11 mouse cellular contexts compared by ENCODE assay signal in genomic region chr3:51713233-51713632, GRCm38 (mm10). TPM values are rescaled to one million over a fixed set of nuclear protein-coding genes. Genes with fewer than 3 reads are reported as not detected.
A peak's percentile ranks its signal among the peaks of the same experiment; 100 is the strongest.
DNase-seq lines count a peak whose midpoint lies in the region; ATAC-seq and TF ChIP-seq lines count a peak whose summit lies in the region.
"Had no signal": no experiment of that assay in that cellular context is flagged by ENCODE, and none has a peak within 500 bp of the region (broad histone marks: within the 10 kb centered on the region; RNA-seq: fewer than 3 reads in every experiment).

No protein-coding gene starts in this region.

- no peaks in the 10 kb centered on the region for H3K27me3 ChIP-seq in heart, embryonic 13.5 days (replicated peaks)
- no peaks in the 10 kb centered on the region for H3K27me3 ChIP-seq in lung, embryonic 15.5 days
- no peaks in the 10 kb centered on the region for H3K27me3 ChIP-seq in embryonic facial prominence, embryonic 13.5 days
- no peaks in the 10 kb centered on the region for H3K27me3 ChIP-seq in midbrain, embryonic 12.5 days

- no peak for TF ChIP-seq POLR2A in lung, adult 2 months (IDR thresholded peaks at IDR 0.05; ENCODE audit: borderline replicate concordance, extremely low read depth, low read depth, low read length)

- H3K4me3 ChIP-seq in heart, embryonic 13.5 days, result no peak overlapping the region
- H3K4me3 ChIP-seq in lung, embryonic 15.5 days, result no peak overlapping the region
- no peak overlapping the region for H3K4me3 ChIP-seq in lung, adult 2 months (replicated peaks; ENCODE audit: extremely low read depth, low read depth, low read length)
- no peak overlapping the region for H3K4me3 ChIP-seq in embryonic facial prominence, embryonic 13.5 days
- H3K4me3 ChIP-seq in midbrain, embryonic 12.5 days, result no peak overlapping the region

- 15% methylated on average over 8 of the region's 8 CpGs for WGBS in heart, embryonic 13.5 days
- 15% methylated on average over 8 of the region's 8 CpGs for WGBS in lung, embryonic 15.5 days
- whole genome bisulfite sequencing in lung, adult 2 months, result 37% methylated on average over 8 of the region's 8 CpGs
- 10% methylated on average over 8 of the region's 8 CpGs for WGBS in embryonic facial prominence, embryonic 13.5 days
- WGBS in midbrain, embryonic 12.5 days, result 12% methylated on average over 8 of the region's 8 CpGs

- no peak for TF ChIP-seq CTCF in lung, adult 2 months (IDR thresholded peaks at IDR 0.05; ENCODE audit: insufficient read depth, low read length)

- H3K36me3 ChIP-seq in heart, embryonic 13.5 days, result no peaks in the 10 kb centered on the region
- no peaks in the 10 kb centered on the region for H3K36me3 ChIP-seq in lung, embryonic 15.5 days
- no peaks in the 10 kb centered on the region for H3K36me3 ChIP-seq in embryonic facial prominence, embryonic 13.5 days
- H3K36me3 ChIP-seq in midbrain, embryonic 12.5 days, result no peaks in the 10 kb centered on the region

- peaks cover 71% of the 10 kb centered on the region for H3K4me1 ChIP-seq in heart, embryonic 13.5 days
- peaks cover 51% of the 10 kb centered on the region for H3K4me1 ChIP-seq in lung, embryonic 15.5 days
- peaks cover 7% of the 10 kb centered on the region for H3K4me1 ChIP-seq in lung, adult 2 months (ENCODE audit: control insufficient read depth, insufficient read depth, low read length)
- H3K4me1 ChIP-seq in embryonic facial prominence, embryonic 13.5 days, result peaks cover 31% of the 10 kb centered on the region
- peaks cover 22% of the 10 kb centered on the region for H3K4me1 ChIP-seq in midbrain, embryonic 12.5 days

- peak overlapping the region; percentile 28; the same call in 1 of the 2 replicates for H3K4me2 ChIP-seq in heart, embryonic 13.5 days
- H3K4me2 ChIP-seq in lung, embryonic 15.5 days, result no peak overlapping the region
- H3K4me2 ChIP-seq in embryonic facial prominence, embryonic 13.5 days, result no peak overlapping the region
- H3K4me2 ChIP-seq in midbrain, embryonic 12.5 days (replicated peaks), result no peak overlapping the region

- H3K9ac ChIP-seq in heart, embryonic 13.5 days, result peak overlapping the region; percentile 55
- H3K9ac ChIP-seq in lung, embryonic 15.5 days, result no peak overlapping the region
- H3K9ac ChIP-seq in embryonic facial prominence, embryonic 13.5 days, result no peak overlapping the region; the same call in 1 of the 2 replicates
- H3K9ac ChIP-seq in midbrain, embryonic 12.5 days (replicated peaks), result no peak overlapping the region

- peak overlapping the region; percentile 59 for H3K27ac ChIP-seq in heart, embryonic 13.5 days (replicated peaks)
- peak overlapping the region; percentile 74 for H3K27ac ChIP-seq in lung, embryonic 15.5 days
- H3K27ac ChIP-seq in embryonic facial prominence, embryonic 13.5 days, result 0 out of 2 replicates have a peak overlapping the region, but pooled peaks have one; percentile 12
- H3K27ac ChIP-seq in midbrain, embryonic 12.5 days (replicated peaks), result peak overlapping the region; percentile 26; the same call in 1 of the 2 replicates

- H3K9me3 ChIP-seq in heart, embryonic 13.5 days, result no peaks in the 10 kb centered on the region
- H3K9me3 ChIP-seq in lung, embryonic 15.5 days, result no peaks in the 10 kb centered on the region
- H3K9me3 ChIP-seq in embryonic facial prominence, embryonic 13.5 days, result no peaks in the 10 kb centered on the region
- H3K9me3 ChIP-seq in midbrain, embryonic 12.5 days, result no peaks in the 10 kb centered on the region

- ATAC-seq in heart, embryonic 13.5 days (ENCODE audit: extremely low read depth, insufficient number of reproducible peaks, low FRiP score, low TSS enrichment), result no peak
- no peak for ATAC-seq in lung, embryonic 15.5 days (ENCODE audit: borderline replicate concordance, extremely low read depth, low FRiP score, low TSS enrichment)
- no peak for ATAC-seq in embryonic facial prominence, embryonic 13.5 days (ENCODE audit: insufficient number of reproducible peaks, insufficient read depth, low FRiP score, low TSS enrichment, low read depth)
- no peak for ATAC-seq in midbrain, embryonic 12.5 days (ENCODE audit: low FRiP score, low read depth)
- ATAC-seq: intestine, embryonic 16.5 days had no signal

- DNase-seq in heart, adult 9 months (ENCODE audit: low spot score in 2 of 2), result no peak
- no peak for DNase-seq in lung, adult 2 months
- DNase-seq in adrenal gland, postnatal 14 days, result no peak
- no peak for DNase-seq in adrenal gland, adult 2 months
- DNase-seq: left cerebral cortex, postnatal 4 days; right cerebral cortex, postnatal 4 days had no signal

RNA-seq across cellular contexts. Expression of gene Mgst2, which starts 53.1 kb away (rescaled TPM):
- 2.4 and 3.8 TPM in 2 replicates for polyA plus RNA-seq in heart, embryonic 13.5 days (2015; fragmentation: Nextera tagmentation; extraction: Ambion mirVana)
- polyA plus RNA-seq in lung, embryonic 15.5 days (2015; fragmentation: Nextera tagmentation; extraction: Ambion mirVana), result 2.8 and 3.2 TPM in 2 replicates
- polyA plus RNA-seq in lung, adult 2 months (2012; rRNA removed), result 1.3 and 3.6 TPM in 2 replicates
- polyA plus RNA-seq in embryonic facial prominence, embryonic 13.5 days (2015; fragmentation: Nextera tagmentation; extraction: Ambion mirVana), result 1.3 and 2.1 TPM in 2 replicates
- polyA plus RNA-seq in midbrain, embryonic 12.5 days (2016; fragmentation: Nextera tagmentation; extraction: Ambion mirVana), result 0.45 and 0.92 TPM in 2 replicates
- total RNA-seq in adrenal gland, postnatal 14 days (2021), result 65.8 and 71.2 TPM in 2 replicates
- total RNA-seq in adrenal gland, adult 2 months (2021), result 100 to 1,000 TPM; 189 to 200 TPM
- polyA plus RNA-seq in adrenal gland, adult 2 months (2012; rRNA removed), result 2.6 and 3.3 TPM in 2 replicates

Comparison
In these comparisons a context has a peak if more than half of its experiments do, and no peak if none do; other contexts are left out.
1. H3K27ac ChIP-seq: peak in every context shown above with its lines; median percentile 74 in lung, embryonic 15.5 days; 59 in heart, embryonic 13.5 days; 26 in midbrain, embryonic 12.5 days; 12 in embryonic facial prominence, embryonic 13.5 days.